Mouse (Mus musculus) heart, adult 2 months (tissue): Measurements from ENCODE around the gene Polr1c. TPM values are rescaled to one million over a fixed set of nuclear protein-coding genes. Genes with fewer than 3 reads are reported as not detected.

ENCODE experiments used
- DNase-seq, 2 experiments: peaks; one replicate each; pipeline ENCODE4 v3.0.0; 2021
- H3K27ac ChIP-seq: fragments of 200-600 bp; 2 replicates; pipeline ENCODE4 v1.8.1; 2022
- H3K27me3 ChIP-seq: fragments of 200-500 bp; 2 replicates; pipeline ENCODE4 v1.6.1; 2012; ENCODE audit warnings: mild to moderate bottlenecking, low read length, inconsistent platforms, mixed read lengths; ENCODE audit not compliant: control insufficient read depth, insufficient read depth
- H3K36me3 ChIP-seq: fragments of 200-500 bp; 2 replicates; pipeline ENCODE4 v1.6.1; 2012; ENCODE audit warnings: low read length, inconsistent platforms; ENCODE audit not compliant: control insufficient read depth, insufficient read depth
- H3K4me1 ChIP-seq: fragments of 200-500 bp; 2 replicates; pipeline ENCODE4 v1.6.1; 2011; ENCODE audit warnings: low read length; ENCODE audit not compliant: control insufficient read depth, insufficient read depth
- H3K4me3 ChIP-seq: fragments of 200-600 bp; 2 replicates; pipeline ENCODE4 v1.8.1; 2022
- H3K79me2 ChIP-seq: fragments of 200-500 bp; replicated peaks from 2 replicates; pipeline ENCODE4 v1.6.1; 2012; ENCODE audit warnings: mild to moderate bottlenecking, inconsistent platforms, low read length, moderate library complexity, mixed read lengths; ENCODE audit not compliant: control insufficient read depth, insufficient read depth
- H3K9ac ChIP-seq: fragments of 200-500 bp; 2 replicates; pipeline ENCODE4 v1.6.1; 2012; ENCODE audit warnings: low read depth, mild to moderate bottlenecking, control low read depth, inconsistent platforms, low read length, mixed read lengths
- CTCF ChIP-seq: fragments of 200-600 bp; IDR thresholded peaks from 2 replicates; pipeline ENCODE4 v1.8.1; 2022; ENCODE audit warnings: antibody characterized with exemption, mild to moderate bottlenecking, moderate library complexity
- EP300 ChIP-seq: fragments of 200-500 bp; IDR thresholded peaks from 2 replicates; pipeline ENCODE4 v1.6.1; 2011; ENCODE audit warnings: low read depth, low read length, control low read depth; ENCODE audit not compliant: insufficient read depth
- POLR2A ChIP-seq: fragments of 200-500 bp; IDR thresholded peaks from 2 replicates; pipeline ENCODE4 v1.6.1; 2011; ENCODE audit warnings: mild to moderate bottlenecking, low read depth, low read length, control low read depth; ENCODE audit not compliant: insufficient read depth
- WGBS: fragments of 180-500 bp; shearing (Covaris S2); methylation state at CpG from one replicate; pipeline ENCODE4 v1.1.7; 2018; 5-methylcytosine and 5-hydroxymethylcytosine counted together
- intact Hi-C: fragments of 180-260 bp; cut with DNase I; formaldehyde crosslinking; loops from one replicate; pipeline ENCODE4 v1.15.1; 2025
- polyA plus RNA-seq: library from polyadenylated mRNA; depleted of rRNA; stranded (reverse); fragments of >200 nt; gene quantifications from 2 replicates; pipeline ENCODE4 v1.2.3, GENCODE M21; 2012
- total RNA-seq, 2 experiments: library from RNA; stranded (reverse); gene quantifications; 2 replicates each; pipeline ENCODE4 v1.2.3; 2021

Polr1c gene
- total and polyA plus RNA-seq, 3 experiments = 19.1 to 24.7 (median 20.2) TPM

GRCm38 (mm10) chr17:46275034-46275433, 27.2 kb upstream of the Polr1c start:
- Histone ChIP-seq H3K79me2 (peaks cover 4% of the 10 kb centered on the region), H3K9ac (no peak overlapping the region), H3K4me1 (peaks cover 21% of the 10 kb centered on the region; the same call in 1 of the 2 replicates), H3K27me3 (no peaks in the 10 kb centered on the region), H3K4me3 (no peak overlapping the region), H3K36me3 (peaks cover 12% of the 10 kb centered on the region), H3K27ac (no peak overlapping the region)
- 92% methylated on average over 6 of the region's 6 CpGs for WGBS
- intact Hi-C loops = no loop called here
- TF ChIP-seq EP300 (no peak), CTCF (no peak), POLR2A (no peak)
- no peak for DNase-seq

DNA sequence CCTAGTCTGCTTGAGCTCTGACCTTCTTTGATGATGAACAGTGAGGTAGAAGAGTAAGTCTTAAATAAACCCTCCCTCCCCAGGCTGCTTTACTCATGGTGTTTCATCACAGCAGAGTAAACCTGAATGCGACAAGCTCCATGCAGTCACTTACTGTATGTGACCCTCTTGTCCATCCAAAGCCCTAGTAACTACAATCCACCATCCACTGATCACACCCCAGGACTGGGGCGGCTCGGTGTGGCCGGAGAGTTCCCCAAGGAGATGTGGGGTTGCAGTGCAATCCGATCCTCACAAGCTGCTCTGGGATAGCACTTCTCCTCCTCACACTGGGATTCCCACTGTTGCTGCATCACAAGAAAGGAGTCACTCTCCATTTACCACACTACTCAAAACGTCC, 26.6 kb upstream of the Polr1c start:
- Histone ChIP-seq H3K9ac (no peak overlapping the region; the same call in 1 of the 2 replicates), H3K79me2 (peaks cover 4% of the 10 kb centered on the region), H3K36me3 (peaks cover 12% of the 10 kb centered on the region), H3K4me1 (peaks cover 23% of the 10 kb centered on the region; the same call in 1 of the 2 replicates), H3K27me3 (no peaks in the 10 kb centered on the region), H3K4me3 (no peak overlapping the region), H3K27ac (peak overlapping the region; percentile 23)
- intact Hi-C loops = no loop called here
- 79% methylated on average over 6 of the region's 6 CpGs for WGBS
- DNase-seq = peak in 1 of 2 experiments; percentile 18
- no peak for TF ChIP-seq POLR2A
- TF ChIP-seq EP300 = no peak
- no peak for TF ChIP-seq CTCF

GRCm38 (mm10) chr17:46273803-46274236, 26.0 kb upstream of the Polr1c start:
- Histone ChIP-seq H3K79me2 (peaks cover 4% of the 10 kb centered on the region), H3K4me3 (no peak overlapping the region), H3K36me3 (peaks cover 12% of the 10 kb centered on the region), H3K9ac (no peak overlapping the region), H3K27ac (peak overlapping the region; percentile 23), H3K27me3 (no peaks in the 10 kb centered on the region), H3K4me1 (peaks cover 24% of the 10 kb centered on the region; the same call in 1 of the 2 replicates)
- DNase-seq = peak; percentile 11 to 17
- WGBS = 16% methylated on average over 1 of the region's 1 CpGs
- intact Hi-C loops = loop anchor here (2.0 kb wide), 1 partner anchor 13 kb away; no protein-coding TSS in a partner anchor
- TF ChIP-seq CTCF (no peak), POLR2A (no peak), EP300 (no peak)

DNA sequence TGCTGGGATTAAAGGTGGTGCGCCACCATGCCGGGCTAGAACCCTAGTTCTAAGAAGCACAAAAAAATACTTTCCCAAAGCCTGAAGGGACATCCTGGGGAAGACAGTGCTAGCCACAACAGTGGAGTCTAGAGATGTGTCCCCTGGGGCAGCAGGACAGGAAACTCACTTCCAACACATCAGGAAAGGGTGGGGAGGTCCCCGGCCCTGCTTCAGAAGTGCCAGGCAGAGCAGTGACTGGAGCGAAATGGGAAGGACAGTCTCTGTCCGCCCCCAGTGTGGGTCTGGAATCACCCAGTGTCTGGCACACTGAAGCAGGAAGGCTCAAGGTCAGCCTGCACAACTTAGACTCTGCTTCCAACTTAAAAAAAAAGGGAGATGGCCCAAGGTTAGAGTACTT, 24.8 kb upstream of the Polr1c start:
- WGBS = 37% methylated on average over 5 of the region's 5 CpGs
- Histone ChIP-seq H3K4me1 (peaks cover 21% of the 10 kb centered on the region; the same call in 1 of the 2 replicates), H3K36me3 (peaks cover 12% of the 10 kb centered on the region), H3K27ac (peak overlapping the region; percentile 23), H3K27me3 (no peaks in the 10 kb centered on the region), H3K9ac (no peak overlapping the region), H3K4me3 (no peak overlapping the region), H3K79me2 (peaks cover 2% of the 10 kb centered on the region)
- peak; percentile 60 to 68 for DNase-seq
- peak; percentile 19; the same call in 1 of the 2 replicates for TF ChIP-seq POLR2A
- peak; percentile 81 for TF ChIP-seq EP300
- TF ChIP-seq CTCF = no peak
- intact Hi-C loops = loop anchor here (2.0 kb wide), 1 partner anchor 14 kb away; no protein-coding TSS in a partner anchor

- Histone ChIP-seq H3K79me2 (peaks cover 2% of the 10 kb centered on the region; the same call in 1 of the 2 replicates), H3K9ac (no peak overlapping the region), H3K27ac (peak overlapping the region; percentile 23), H3K36me3 (peaks cover 9% of the 10 kb centered on the region), H3K4me3 (no peak overlapping the region), H3K27me3 (no peaks in the 10 kb centered on the region), H3K4me1 (peaks cover 20% of the 10 kb centered on the region; the same call in 1 of the 2 replicates)
- intact Hi-C loops = loop anchor here (2.0 kb wide), 1 partner anchor 15 kb away; no protein-coding TSS in a partner anchor
- no peak for DNase-seq
- no peak for TF ChIP-seq CTCF
- no peak for TF ChIP-seq POLR2A
- no peak for TF ChIP-seq EP300
- 85% methylated on average over 2 of the region's 2 CpGs for whole genome bisulfite sequencing
Observed at GRCm38 (mm10) chr17:46272058-46272457, 24.2 kb upstream of the Polr1c start.

GRCm38 (mm10) chr17:46269771-46270534, 22.1 kb upstream of the Polr1c start:
- Histone ChIP-seq H3K4me1 (peaks cover 20% of the 10 kb centered on the region), H3K27me3 (no peaks in the 10 kb centered on the region), H3K79me2 (peaks cover 3% of the 10 kb centered on the region; the same call in 1 of the 2 replicates), H3K9ac (no peak overlapping the region), H3K4me3 (no peak overlapping the region), H3K27ac (peak overlapping the region; percentile 48; the same call in 1 of the 2 replicates), H3K36me3 (peaks cover 9% of the 10 kb centered on the region)
- intact Hi-C loops = loop anchor here (5.0 kb wide), 1 partner anchor 112 kb away; the partner anchor contains the start of gene Zfp318
- WGBS = 67% methylated on average over 19 of the region's 19 CpGs
- DNase-seq = peak; percentile 68 to 80
- TF ChIP-seq CTCF = no peak
